Mouse (Mus musculus) stomach, postnatal 0 days (tissue): ENCODE results near the gene Olfr1377. TPM values are rescaled to one million over a fixed set of nuclear protein-coding genes. Genes with fewer than 3 reads are reported as not detected.
"Not testable (repeated sequence)": the region's sequence is repeated elsewhere in the genome, so short reads cannot be mapped to it uniquely, and the experiment has no call there.

ENCODE experiments used
- ATAC-seq: fragments of 200-750 bp; cut with Nextera tagmentation; 2 replicates; pipeline ENCODE4 v1.8.0; 2017; ENCODE audit not compliant: low FRiP score, low TSS enrichment
- DNase-seq: peaks from one replicate; pipeline ENCODE4 v3.0.0-alpha.2; 2016; ENCODE audit warnings: low spot score
- H3K27ac ChIP-seq: fragments of 300-500 bp; sonication (generic); replicated peaks from 2 replicates; pipeline ENCODE4 v1.5.1; 2014; ENCODE audit warnings: mild to moderate bottlenecking, control low read depth
- H3K27me3 ChIP-seq: fragments of 300-500 bp; sonication (generic); 2 replicates; pipeline ENCODE4 v1.6.1; 2014; ENCODE audit warnings: low read length; ENCODE audit not compliant: control insufficient read depth, insufficient read depth
- H3K36me3 ChIP-seq: fragments of 300-500 bp; sonication (generic); 2 replicates; pipeline ENCODE4 v1.6.1; 2014; ENCODE audit warnings: low read length, mixed read lengths; ENCODE audit not compliant: control insufficient read depth, insufficient read depth
- H3K4me1 ChIP-seq: fragments of 300-500 bp; sonication (generic); replicated peaks from 2 replicates; pipeline ENCODE4 v1.6.1; 2014; ENCODE audit warnings: antibody characterized with exemption; ENCODE audit not compliant: control insufficient read depth, insufficient read depth
- H3K4me2 ChIP-seq: fragments of 300-500 bp; sonication (generic); replicated peaks from 2 replicates; pipeline ENCODE4 v1.6.1; 2014; ENCODE audit warnings: low read depth, mild to moderate bottlenecking, control low read depth, moderate library complexity
- H3K4me3 ChIP-seq: fragments of 300-500 bp; sonication (generic); 2 replicates; pipeline ENCODE4 v1.5.1; 2014; ENCODE audit warnings: low read depth, low read length, control low read depth
- H3K9ac ChIP-seq: fragments of 300-500 bp; sonication (generic); 2 replicates; pipeline ENCODE4 v1.6.1; 2014; ENCODE audit warnings: mild to moderate bottlenecking, low read length, control low read depth, mixed read lengths
- H3K9me3 ChIP-seq: fragments of 300-500 bp; sonication (generic); 2 replicates; pipeline ENCODE4 v1.6.1; 2016; ENCODE audit warnings: low read length; ENCODE audit not compliant: control insufficient read depth
- CTCF ChIP-seq: IDR thresholded peaks from 2 replicates; pipeline ENCODE4 v1.5.1; 2016; ENCODE audit warnings: antibody characterized with exemption, low read depth, mild to moderate bottlenecking, moderate library complexity
- EP300 ChIP-seq: optimal IDR thresholded peaks from 2 replicates; pipeline ENCODE3; 2016; ENCODE audit warnings: antibody characterized with exemption
- WGBS: fragments of 180-500 bp; shearing (Covaris S2); extraction: QIAGEN DNeasy Blood & Tissue Kit; methylation state at CpG from one replicate; pipeline ENCODE4 v1.1.7; 2014; 5-methylcytosine and 5-hydroxymethylcytosine counted together
- polyA plus RNA-seq: library from polyadenylated mRNA; unstranded; fragments of >200 nt; fragmentation: Nextera tagmentation; extraction: Ambion mirVana; gene quantifications from 2 replicates; pipeline ENCODE4 v1.2.1, GENCODE M21; 2015

Gene Olfr1377
- polyA plus RNA-seq, 1 experiment from 2014 or later, result not detected

DNA sequence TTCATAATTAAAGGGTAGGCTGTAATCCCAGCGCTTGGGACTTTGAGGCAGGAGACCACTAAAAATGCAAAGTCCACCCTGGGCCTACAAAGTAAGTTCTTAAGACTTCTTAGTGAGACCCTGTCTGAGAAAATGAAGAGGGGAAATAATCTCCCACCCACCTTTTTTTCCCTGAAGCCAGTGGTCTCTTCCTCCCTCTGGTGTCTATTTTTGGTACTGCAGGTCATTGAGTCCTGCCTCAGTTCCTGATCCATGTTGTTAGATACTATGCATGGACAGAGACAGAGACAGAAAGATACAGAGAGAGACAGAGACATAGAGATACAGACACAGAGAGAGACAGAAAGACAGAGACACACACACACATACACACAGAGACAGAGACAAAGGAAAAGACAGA lies 51.1 kb downstream of the Olfr1377 start:
- Histone ChIP-seq H3K4me2 (no peak overlapping the region), H3K36me3 (no peaks in the 10 kb centered on the region), H3K9me3 (no peaks in the 10 kb centered on the region), H3K4me3 (no peak overlapping the region), H3K4me1 (no peaks in the 10 kb centered on the region), H3K27ac (no peak overlapping the region), H3K27me3 (no peaks in the 10 kb centered on the region), H3K9ac (no peak overlapping the region)
- WGBS, result 30% methylated on average over 1 of the region's 1 CpGs
- DNase-seq (no peak), ATAC-seq (no peak)
- TF ChIP-seq EP300, result no peak
- peak; percentile 86 for TF ChIP-seq CTCF

DNA sequence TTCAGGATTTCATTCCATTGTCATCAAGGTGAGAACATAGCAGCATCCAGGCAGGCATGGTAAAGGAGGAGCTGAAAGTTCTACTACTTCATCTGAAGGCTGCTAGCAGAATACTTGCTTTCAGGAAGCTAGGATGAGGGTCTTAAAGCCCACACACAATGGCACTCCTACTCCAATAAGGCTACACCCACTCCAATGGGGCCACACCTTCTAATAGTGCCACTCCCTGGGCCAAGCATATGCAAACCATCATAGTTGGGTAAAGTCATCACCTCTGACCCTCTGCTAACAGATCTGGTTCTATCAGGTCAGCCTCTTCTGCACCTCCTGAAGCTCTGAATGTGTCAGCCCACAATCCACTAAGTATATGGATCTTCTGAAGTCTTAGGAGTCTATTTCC lies 52.4 kb downstream of the Olfr1377 start:
- not testable (repeated sequence) for ATAC-seq, H3K4me3 ChIP-seq, H3K27me3 ChIP-seq, H3K9ac ChIP-seq, DNase-seq, H3K9me3 ChIP-seq, H3K4me1 ChIP-seq, H3K27ac ChIP-seq, H3K4me2 ChIP-seq, H3K36me3 ChIP-seq

DNA sequence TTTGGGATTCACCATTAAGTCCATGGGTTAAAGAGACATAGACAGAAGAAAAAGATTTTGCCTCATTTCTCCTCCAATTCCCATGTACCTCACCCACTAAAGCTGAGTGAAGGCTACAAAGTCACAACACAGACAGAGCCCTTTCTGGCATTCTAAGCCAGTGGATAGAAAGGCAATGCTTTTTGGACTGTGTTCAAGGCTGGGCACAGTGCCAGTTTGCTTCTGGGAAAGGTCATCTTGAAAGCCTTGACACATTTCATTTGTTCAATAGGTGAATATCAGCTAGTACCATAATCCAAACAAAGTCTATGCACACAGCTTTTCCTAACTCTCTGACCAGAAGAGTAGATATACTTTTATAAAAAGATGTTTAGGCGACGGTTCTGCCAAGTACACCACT lies 54.2 kb downstream of the Olfr1377 start:
- Histone ChIP-seq H3K4me2 (no peak overlapping the region), H3K9me3 (no peaks in the 10 kb centered on the region), H3K4me1 (no peaks in the 10 kb centered on the region), H3K9ac (no peak overlapping the region), H3K4me3 (no peak overlapping the region), H3K27ac (no peak overlapping the region), H3K36me3 (no peaks in the 10 kb centered on the region), H3K27me3 (no peaks in the 10 kb centered on the region)
- 34% methylated on average over 2 of the region's 2 CpGs for WGBS
- DNase-seq, result peak; percentile 47
- TF ChIP-seq EP300 (no peak), CTCF (no peak)
- ATAC-seq, result no peak

Other genes starting within 250 kb of the Olfr1377 start
- gene Zfp354c, start 154.2 kb upstream of the Olfr1377 start, polyA plus RNA-seq, result 4.9 and 5.4 TPM in 2 replicates
- 0.30 and 0.31 TPM in 2 replicates for gene Zfp879, start 140.4 kb upstream of the Olfr1377 start, polyA plus RNA-seq
- gene Grm6, start 131.3 kb upstream of the Olfr1377 start, polyA plus RNA-seq, result 0.06 TPM in 1 of 2 replicates, not detected in the other
- 1.6 and 1.9 TPM in 2 replicates for gene Zfp454, start 94.3 kb upstream of the Olfr1377 start, polyA plus RNA-seq
- 3.9 and 4.6 TPM in 2 replicates for gene Zfp2, start 65.8 kb upstream of the Olfr1377 start, polyA plus RNA-seq
- 0.54 and 0.61 TPM in 2 replicates for gene Zfp354b, start 50.3 kb upstream of the Olfr1377 start, polyA plus RNA-seq
- gene 4933414I15Rik, start 38.2 kb upstream of the Olfr1377 start, polyA plus RNA-seq, result 0.07 TPM in 1 of 2 replicates, not detected in the other
- not detected in 2 replicates for gene Prop1, start 28.2 kb upstream of the Olfr1377 start, polyA plus RNA-seq
- gene Olfr1378, start 15.4 kb upstream of the Olfr1377 start, polyA plus RNA-seq, result not detected in 2 replicates
- not detected in 2 replicates for gene Olfr51, start 21.6 kb downstream of the Olfr1377 start, polyA plus RNA-seq
- gene Olfr54, start 32.3 kb downstream of the Olfr1377 start, polyA plus RNA-seq, result 0.04 TPM in 1 of 2 replicates, not detected in the other
- gene Olfr1375, start 66.1 kb downstream of the Olfr1377 start, polyA plus RNA-seq, result not detected in 2 replicates
- 2.6 and 2.8 TPM in 2 replicates for gene Zfp354a, start 77.3 kb downstream of the Olfr1377 start, polyA plus RNA-seq
- gene Gm12569, start 238.5 kb downstream of the Olfr1377 start, polyA plus RNA-seq, result not detected in 2 replicates